Mouse (Mus musculus): ENCODE data around the gene Tbx22.

The Tbx22 gene

GRCm38 (mm10) chrX:107667664-107668063 is at the start of gene Tbx22:
Tbx22 (plus strand) TSS chrX:107667964.
- no peak for DNase-seq (ENCODE audit: extremely low read depth, low read depth, low spot score)

- no peak for DNase-seq (ENCODE audit: extremely low read depth, low read depth, low spot score)
Observed at GRCm38 (mm10) chrX:107668677-107669076, 913 bp downstream of the Tbx22 start.

- DNase-seq (ENCODE audit: extremely low read depth, low read depth, low spot score) = no peak
Observed at GRCm38 (mm10) chrX:107679203-107679602, 11.4 kb downstream of the Tbx22 start.

GRCm38 (mm10) chrX:107708584-107708983 is 40.8 kb downstream of the Tbx22 start:
- DNase-seq (ENCODE audit: extremely low read depth, low read depth, low spot score) = no peak

GRCm38 (mm10) chrX:107723541-107723940 is 55.8 kb downstream of the Tbx22 start:
- no peak for DNase-seq (ENCODE audit: extremely low read depth, low read depth, low spot score)

Measured in fat pad, adult 2 months (tissue).